Mouse (Mus musculus) ovary, postnatal 36 days (tissue): ENCODE data around the gene Selenow.
"Not testable (repeated sequence)": the region's sequence is repeated elsewhere in the genome, so short reads cannot be mapped to it uniquely, and the experiment has no call there.

ENCODE experiments used
- DNase-seq: peaks from one replicate; pipeline ENCODE4 v3.0.0; 2022; ENCODE audit warnings: low spot score, mixed read lengths

Gene Selenow

GRCm38 (mm10) chr7:15945721-15946536, 23.7 kb upstream of the Selenow start, which contains the start of gene Nop53:
TSS of gene Nop53 (minus strand) at chr7:15946074.
- DNase-seq: peak; percentile 89

GRCm38 (mm10) chr7:15945211-15945610, 23.0 kb upstream of the Selenow start:
- no peak for DNase-seq

GRCm38 (mm10) chr7:15944311-15944710, 22.1 kb upstream of the Selenow start:
- DNase-seq: no peak

GRCm38 (mm10) chr7:15938621-15939020, 16.4 kb upstream of the Selenow start:
- no peak for DNase-seq

GRCm38 (mm10) chr7:15937491-15937890, 15.3 kb upstream of the Selenow start:
- no peak for DNase-seq

- no peak for DNase-seq
Observed at GRCm38 (mm10) chr7:15933437-15934359, 11.5 kb upstream of the Selenow start.

GRCm38 (mm10) chr7:15931635-15932034, 9.4 kb upstream of the Selenow start:
- no peak for DNase-seq

GRCm38 (mm10) chr7:15930543-15930942, 8.3 kb upstream of the Selenow start:
- no peak for DNase-seq

GRCm38 (mm10) chr7:15929910-15930309, 7.7 kb upstream of the Selenow start:
- DNase-seq: peak; percentile 67

GRCm38 (mm10) chr7:15921796-15922195, 406 bp downstream of the Selenow start:
- no peak for DNase-seq

- DNase-seq: no peak
Observed at GRCm38 (mm10) chr7:15920645-15921190, 1.5 kb downstream of the Selenow start.

GRCm38 (mm10) chr7:15919947-15920346, 2.3 kb downstream of the Selenow start:
- no peak for DNase-seq

- no peak for DNase-seq
Observed at GRCm38 (mm10) chr7:15918371-15918770, 3.8 kb downstream of the Selenow start.

- no peak for DNase-seq
Observed at GRCm38 (mm10) chr7:15916996-15917395, 5.2 kb downstream of the Selenow start.

- no peak for DNase-seq
Observed at GRCm38 (mm10) chr7:15916134-15916723, 6.0 kb downstream of the Selenow start.

GRCm38 (mm10) chr7:15915695-15916094, 6.5 kb downstream of the Selenow start:
- DNase-seq: not testable (repeated sequence)

- DNase-seq: no peak
Observed at GRCm38 (mm10) chr7:15914751-15915150, 7.5 kb downstream of the Selenow start.

- DNase-seq: no peak
Observed at GRCm38 (mm10) chr7:15914252-15914651, 8.0 kb downstream of the Selenow start.

- DNase-seq: peak; percentile 62
Observed at GRCm38 (mm10) chr7:15912183-15912582, 10.0 kb downstream of the Selenow start.

GRCm38 (mm10) chr7:15910521-15910920, 11.7 kb downstream of the Selenow start:
- DNase-seq: no peak

- DNase-seq: no peak
Observed at GRCm38 (mm10) chr7:15907971-15908590, 14.1 kb downstream of the Selenow start.

- DNase-seq: no peak
Observed at GRCm38 (mm10) chr7:15906602-15907001, 15.6 kb downstream of the Selenow start.
